Mouse (Mus musculus): ENCODE data around the gene Snrpf. TPM values are rescaled to one million over a fixed set of nuclear protein-coding genes. Genes with fewer than 3 reads are reported as not detected.
A peak's percentile ranks its signal among the peaks of the same experiment; 100 is the strongest.

The Snrpf gene
- polyA plus RNA-seq, 1 experiment from 2014 or later: 199 TPM

DNA sequence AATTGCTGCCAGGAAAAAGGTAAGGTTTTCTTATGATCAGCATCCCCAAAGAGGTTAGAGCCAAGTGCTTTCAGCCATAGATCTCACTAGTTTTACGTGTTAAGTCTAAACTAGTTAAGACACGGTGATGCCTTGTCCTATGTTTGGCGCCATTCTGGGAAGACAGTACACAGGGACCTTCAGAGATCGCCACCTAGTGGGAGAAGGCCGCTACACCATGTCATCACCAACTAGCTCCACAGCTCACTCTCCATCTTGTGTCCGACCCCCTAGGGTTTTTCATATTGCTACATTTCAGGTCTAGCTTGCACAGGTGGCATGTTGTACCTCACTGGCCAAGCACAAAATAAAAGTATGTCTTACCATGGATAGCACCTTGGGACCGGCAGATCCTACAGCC lies 40.5 kb downstream of the Snrpf start:
- no peaks in the 10 kb centered on the region for H3K27me3 ChIP-seq (replicated peaks; ENCODE audit: control insufficient read depth, insufficient read depth, low read length)
- 14% methylated on average over 7 of the region's 7 CpGs for whole genome bisulfite sequencing
- H3K9me3 ChIP-seq (ENCODE audit: control insufficient read depth, low read length): no peaks in the 10 kb centered on the region
- H3K4me1 ChIP-seq (replicated peaks; ENCODE audit: control insufficient read depth, insufficient read depth, low read length): no peaks in the 10 kb centered on the region
- no peak overlapping the region for H3K9ac ChIP-seq (ENCODE audit: low read depth, low read length)
- ATAC-seq (replicated peaks; ENCODE audit: low FRiP score): peak; percentile 64
- H3K27ac ChIP-seq (ENCODE audit: low read depth, low read length): no peak overlapping the region
- no peak overlapping the region for H3K4me3 ChIP-seq (ENCODE audit: low read depth, low read length)
- DNase-seq (ENCODE audit: low spot score): peak; percentile 51
- H3K36me3 ChIP-seq (ENCODE audit: control insufficient read depth, insufficient read depth, low read length): no peaks in the 10 kb centered on the region
- no peak overlapping the region for H3K4me2 ChIP-seq

- H3K36me3 ChIP-seq (ENCODE audit: control insufficient read depth, insufficient read depth, low read length): no peaks in the 10 kb centered on the region
- no peaks in the 10 kb centered on the region for H3K9me3 ChIP-seq (ENCODE audit: control insufficient read depth, low read length)
- 91% methylated on average over 4 of the region's 4 CpGs for WGBS
- no peak for ATAC-seq (replicated peaks; ENCODE audit: low FRiP score)
- DNase-seq (ENCODE audit: low spot score): no peak
- no peak overlapping the region for H3K4me3 ChIP-seq (ENCODE audit: low read depth, low read length)
- no peaks in the 10 kb centered on the region for H3K27me3 ChIP-seq (replicated peaks; ENCODE audit: control insufficient read depth, insufficient read depth, low read length)
- no peak overlapping the region for H3K9ac ChIP-seq (ENCODE audit: low read depth, low read length)
- no peak overlapping the region for H3K27ac ChIP-seq (ENCODE audit: low read depth, low read length)
- no peak overlapping the region for H3K4me2 ChIP-seq
- H3K4me1 ChIP-seq (replicated peaks; ENCODE audit: control insufficient read depth, insufficient read depth, low read length): no peaks in the 10 kb centered on the region
Observed at GRCm38 (mm10) chr10:93547741-93548270, 41.7 kb downstream of the Snrpf start.

- WGBS: 67% methylated on average over 5 of the region's 5 CpGs
- Histone ChIP-seq H3K27me3 (replicated peaks; ENCODE audit: control insufficient read depth, insufficient read depth, low read length) (no peaks in the 10 kb centered on the region), H3K4me1 (replicated peaks; ENCODE audit: control insufficient read depth, insufficient read depth, low read length) (peaks cover 8% of the 10 kb centered on the region), H3K9me3 (ENCODE audit: control insufficient read depth, low read length) (no peaks in the 10 kb centered on the region), H3K36me3 (ENCODE audit: control insufficient read depth, insufficient read depth, low read length) (no peaks in the 10 kb centered on the region), H3K27ac (ENCODE audit: low read depth, low read length) (no peak overlapping the region), H3K4me3 (ENCODE audit: low read depth, low read length) (no peak overlapping the region), H3K9ac (ENCODE audit: low read depth, low read length) (no peak overlapping the region), H3K4me2 (no peak overlapping the region)
- ATAC-seq (replicated peaks; ENCODE audit: low FRiP score): no peak
- no peak for DNase-seq (ENCODE audit: low spot score)
Observed at GRCm38 (mm10) chr10:93544172-93544571, 45.3 kb downstream of the Snrpf start.

DNA sequence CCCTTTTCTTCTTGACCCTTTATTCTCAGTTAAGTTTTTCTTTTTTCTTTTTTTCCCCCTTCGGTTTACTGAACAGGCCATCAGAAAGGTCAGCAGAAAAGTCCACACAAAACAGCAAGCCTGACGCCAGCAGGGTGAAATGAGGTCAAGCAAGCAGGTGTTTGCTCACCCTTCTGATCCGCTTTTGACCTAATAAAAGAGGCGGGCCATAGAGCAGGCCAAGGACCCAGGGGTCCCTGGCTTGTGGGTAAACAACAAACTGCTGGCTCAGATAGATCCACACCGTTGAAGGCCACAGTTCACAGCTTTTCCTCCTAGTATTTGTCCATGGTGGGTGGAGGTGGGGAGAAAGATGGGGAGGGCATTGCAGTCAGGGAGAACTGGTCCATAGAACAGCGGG lies 46.3 kb downstream of the Snrpf start:
- Histone ChIP-seq H3K4me3 (ENCODE audit: low read depth, low read length) (no peak overlapping the region), H3K36me3 (ENCODE audit: control insufficient read depth, insufficient read depth, low read length) (no peaks in the 10 kb centered on the region), H3K27ac (ENCODE audit: low read depth, low read length) (no peak overlapping the region), H3K9ac (ENCODE audit: low read depth, low read length) (no peak overlapping the region), H3K4me2 (no peak overlapping the region), H3K9me3 (ENCODE audit: control insufficient read depth, low read length) (no peaks in the 10 kb centered on the region), H3K4me1 (replicated peaks; ENCODE audit: control insufficient read depth, insufficient read depth, low read length) (peaks cover 8% of the 10 kb centered on the region), H3K27me3 (replicated peaks; ENCODE audit: control insufficient read depth, insufficient read depth, low read length) (no peaks in the 10 kb centered on the region)
- 60% methylated on average over 6 of the region's 6 CpGs for WGBS
- no peak for DNase-seq (ENCODE audit: low spot score)
- no peak for ATAC-seq (replicated peaks; ENCODE audit: low FRiP score)

- peaks cover 2% of the 10 kb centered on the region; the same call in 1 of the 2 replicates for H3K27me3 ChIP-seq (replicated peaks; ENCODE audit: control insufficient read depth, insufficient read depth, low read length)
- H3K36me3 ChIP-seq (ENCODE audit: control insufficient read depth, insufficient read depth, low read length): no peaks in the 10 kb centered on the region
- no peak overlapping the region for H3K27ac ChIP-seq (ENCODE audit: low read depth, low read length)
- H3K9ac ChIP-seq (ENCODE audit: low read depth, low read length): no peak overlapping the region
- H3K9me3 ChIP-seq (ENCODE audit: control insufficient read depth, low read length): no peaks in the 10 kb centered on the region
- ATAC-seq (replicated peaks; ENCODE audit: low FRiP score) (no peak), DNase-seq (ENCODE audit: low spot score) (no peak)
- peaks cover 8% of the 10 kb centered on the region for H3K4me1 ChIP-seq (replicated peaks; ENCODE audit: control insufficient read depth, insufficient read depth, low read length)
- WGBS: 62% methylated on average over 4 of the region's 4 CpGs
- no peak overlapping the region for H3K4me2 ChIP-seq
- H3K4me3 ChIP-seq (ENCODE audit: low read depth, low read length): no peak overlapping the region
Observed at GRCm38 (mm10) chr10:93542356-93542755, 47.1 kb downstream of the Snrpf start.

- WGBS: 85% methylated on average over 1 of the region's 1 CpGs
- no peak for ATAC-seq (replicated peaks; ENCODE audit: low FRiP score)
- Histone ChIP-seq H3K4me3 (ENCODE audit: low read depth, low read length) (no peak overlapping the region), H3K9me3 (ENCODE audit: control insufficient read depth, low read length) (no peaks in the 10 kb centered on the region), H3K9ac (ENCODE audit: low read depth, low read length) (no peak overlapping the region), H3K36me3 (ENCODE audit: control insufficient read depth, insufficient read depth, low read length) (no peaks in the 10 kb centered on the region), H3K4me2 (no peak overlapping the region), H3K4me1 (replicated peaks; ENCODE audit: control insufficient read depth, insufficient read depth, low read length) (peaks cover 8% of the 10 kb centered on the region), H3K27me3 (replicated peaks; ENCODE audit: control insufficient read depth, insufficient read depth, low read length) (peaks cover 2% of the 10 kb centered on the region; the same call in 1 of the 2 replicates), H3K27ac (ENCODE audit: low read depth, low read length) (no peak overlapping the region)
- DNase-seq (ENCODE audit: low spot score): no peak
Observed at GRCm38 (mm10) chr10:93541585-93541984, 47.9 kb downstream of the Snrpf start.

DNA sequence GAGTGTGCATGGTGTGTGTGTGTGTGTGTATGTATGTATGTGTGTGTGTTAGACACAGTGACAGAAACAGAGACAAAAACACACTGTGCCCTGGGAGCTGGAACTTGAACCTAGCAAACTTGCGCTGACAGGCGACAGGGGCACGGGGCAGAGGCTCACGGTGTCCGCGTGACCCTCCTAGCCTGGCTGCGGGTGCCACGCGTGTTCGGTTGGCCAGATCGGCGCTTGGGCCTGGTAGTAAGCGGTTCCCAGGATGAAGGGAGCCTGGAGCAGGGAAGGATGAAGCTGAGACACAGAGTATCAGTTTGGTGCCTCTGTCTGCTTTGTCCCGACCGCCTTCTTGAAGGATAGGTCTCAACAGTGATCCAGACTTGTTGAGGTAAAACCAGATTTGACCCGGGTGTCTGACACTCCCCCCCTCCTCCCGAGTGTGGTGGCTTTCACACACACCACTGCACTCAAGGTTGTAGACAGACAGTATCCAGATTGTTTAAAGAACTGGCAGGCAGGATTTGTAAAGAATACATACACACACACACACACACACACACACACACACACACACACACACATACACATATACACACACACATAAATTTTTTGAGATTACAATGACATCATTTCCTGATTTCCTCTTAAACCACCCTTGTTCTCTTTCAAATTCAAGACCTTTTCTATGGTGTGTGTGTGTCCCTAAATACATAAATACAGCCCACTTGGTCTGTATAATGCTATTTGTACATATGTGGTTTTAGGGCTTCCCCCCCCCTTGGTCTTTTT lies 48.9 kb downstream of the Snrpf start, which contains the start of gene Ccdc38:
Gene Ccdc38, plus strand, starts transcription at position 202 of the 780 bp plus-strand sequence.
- Histone ChIP-seq H3K27me3 (replicated peaks; ENCODE audit: control insufficient read depth, insufficient read depth, low read length) (peaks cover 2% of the 10 kb centered on the region; the same call in 1 of the 2 replicates), H3K9me3 (ENCODE audit: control insufficient read depth, low read length) (no peaks in the 10 kb centered on the region), H3K4me2 (peak within 1 kb of the TSS; percentile 65), H3K36me3 (ENCODE audit: control insufficient read depth, insufficient read depth, low read length) (no peaks in the 10 kb centered on the region), H3K4me3 (ENCODE audit: low read depth, low read length) (peak within 1 kb of the TSS; percentile 40), H3K4me1 (replicated peaks; ENCODE audit: control insufficient read depth, insufficient read depth, low read length) (peaks cover 8% of the 10 kb centered on the region), H3K9ac (ENCODE audit: low read depth, low read length) (peak within 1 kb of the TSS; percentile 17), H3K27ac (ENCODE audit: low read depth, low read length) (no peak within 1 kb of the TSS)
- DNase-seq (ENCODE audit: low spot score) (no peak), ATAC-seq (replicated peaks; ENCODE audit: low FRiP score) (peak; percentile 2; the same call in 1 of the 2 replicates)
- WGBS: 62% methylated on average over 17 of the region's 17 CpGs

GRCm38 (mm10) chr10:93539775-93540430 lies 49.6 kb downstream of the Snrpf start, which contains the start of gene Amdhd1:
Amdhd1 (minus strand) TSS chr10:93540033.
- peak within 1 kb of the TSS; percentile 65 for H3K4me2 ChIP-seq
- H3K4me3 ChIP-seq (ENCODE audit: low read depth, low read length): peak within 1 kb of the TSS; percentile 40
- no peaks in the 10 kb centered on the region for H3K9me3 ChIP-seq (ENCODE audit: control insufficient read depth, low read length)
- 3% methylated on average over 35 of the region's 35 CpGs for WGBS
- H3K36me3 ChIP-seq (ENCODE audit: control insufficient read depth, insufficient read depth, low read length): no peaks in the 10 kb centered on the region
- peak within 1 kb of the TSS; percentile 17 for H3K9ac ChIP-seq (ENCODE audit: low read depth, low read length)
- H3K27ac ChIP-seq (ENCODE audit: low read depth, low read length): no peak within 1 kb of the TSS
- H3K4me1 ChIP-seq (replicated peaks; ENCODE audit: control insufficient read depth, insufficient read depth, low read length): peaks cover 8% of the 10 kb centered on the region
- H3K27me3 ChIP-seq (replicated peaks; ENCODE audit: control insufficient read depth, insufficient read depth, low read length): peaks cover 2% of the 10 kb centered on the region; the same call in 1 of the 2 replicates
- DNase-seq (ENCODE audit: low spot score) (peak; percentile 80), ATAC-seq (replicated peaks; ENCODE audit: low FRiP score) (peak; percentile 89)

Measured in liver, embryonic 11.5 days (tissue).